Mouse (Mus musculus) cerebellum, adult 2 months (tissue): ENCODE measurements around the gene Nipsnap2.

Experiments used
- CTCF ChIP-seq: fragments of 200-500 bp; IDR thresholded peaks from 2 replicates; pipeline ENCODE4 v1.5.1; 2011; ENCODE audit warnings: low read depth, mild to moderate bottlenecking, control low read depth, low read length, moderate library complexity, borderline replicate concordance; ENCODE audit not compliant: insufficient read depth
- POLR2A ChIP-seq: fragments of 200-500 bp; IDR thresholded peaks from 2 replicates; pipeline ENCODE4 v1.6.1; 2011; ENCODE audit warnings: low read length, control low read depth, borderline replicate concordance; ENCODE audit not compliant: insufficient read depth

DNA sequence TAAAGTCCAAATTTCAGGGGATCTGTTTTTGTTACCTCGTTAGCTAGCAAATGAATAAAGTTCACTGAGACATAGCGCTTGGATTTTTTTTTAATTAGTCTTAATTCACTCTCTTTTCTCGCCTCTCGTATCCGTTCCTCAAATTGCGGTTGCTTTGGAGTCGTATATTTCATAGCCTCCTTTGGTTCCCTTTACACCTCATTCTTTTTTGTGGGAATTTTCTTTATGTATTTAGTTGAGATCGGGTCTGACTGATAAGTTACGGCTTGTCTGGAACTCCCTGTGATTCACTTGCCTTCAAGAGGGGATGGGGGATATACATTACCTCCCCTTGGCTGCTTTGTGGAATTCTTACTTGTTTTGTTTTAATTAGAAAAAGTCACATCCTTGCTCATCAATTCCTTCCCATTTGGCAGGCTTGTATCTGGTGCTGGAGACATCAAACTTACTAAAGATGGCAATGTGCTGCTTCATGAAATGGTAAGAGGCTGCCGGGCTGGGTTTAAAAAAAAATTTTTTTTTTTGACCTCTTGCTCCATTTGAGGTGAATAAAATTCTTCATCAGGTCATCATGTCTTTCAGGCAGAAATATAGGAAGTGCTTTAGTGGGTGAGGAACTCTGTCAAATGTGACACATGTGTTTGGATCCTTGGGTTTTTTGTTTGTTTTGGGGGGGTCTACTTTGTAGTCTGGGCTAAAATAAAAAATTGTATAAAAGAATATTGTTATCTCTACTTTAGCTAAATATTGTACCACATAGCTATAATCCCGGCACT is 63.1 kb downstream of the Nipsnap2 start:
- TF ChIP-seq CTCF: no peak
- TF ChIP-seq POLR2A: no peak
